Mouse (Mus musculus): Measurements from ENCODE around the gene Gm20547. TPM values are rescaled to one million over a fixed set of nuclear protein-coding genes. Genes with fewer than 3 reads are reported as not detected.
"Not testable (repeated sequence)": the region's sequence is repeated elsewhere in the genome, so short reads cannot be mapped to it uniquely, and the experiment has no call there.

Gene Gm20547
- polyA plus RNA-seq, 1 experiment = 0.03 TPM

- H3K4me3 ChIP-seq (ENCODE audit: control insufficient read depth, insufficient read depth, low read length) = no peak overlapping the region
- peaks cover 48% of the 10 kb centered on the region for H3K36me3 ChIP-seq (ENCODE audit: control insufficient read depth, insufficient read depth, low read length)
- 0 out of 2 replicates have a peak, but pooled peaks cover 2% of the 10 kb centered on the region for H3K4me1 ChIP-seq (replicated peaks; ENCODE audit: control insufficient read depth, insufficient read depth, low read length)
- no peak for DNase-seq
- H3K27ac ChIP-seq (ENCODE audit: control insufficient read depth, insufficient read depth, low read length) = no peak overlapping the region
- no peaks in the 10 kb centered on the region for H3K27me3 ChIP-seq (ENCODE audit: control insufficient read depth, insufficient read depth, low read length)
- 94% methylated on average over 9 of the region's 9 CpGs for WGBS
- no peak for TF ChIP-seq CTCF (IDR thresholded peaks at IDR 0.05; ENCODE audit: borderline replicate concordance, control insufficient read depth, extremely low read depth, insufficient read depth, low read length, poor library complexity)
- no peak for TF ChIP-seq POLR2A (IDR thresholded peaks at IDR 0.05; ENCODE audit: control insufficient read depth, extremely low read depth, insufficient read depth, low read length, poor library complexity)
Measured at GRCm38 (mm10) chr17:34902895-34903294, 21.1 kb upstream of the Gm20547 start.

- DNase-seq; H3K27ac ChIP-seq (ENCODE audit: control insufficient read depth, insufficient read depth, low read length); H3K4me1 ChIP-seq (replicated peaks; ENCODE audit: control insufficient read depth, insufficient read depth, low read length); H3K27me3 ChIP-seq (ENCODE audit: control insufficient read depth, insufficient read depth, low read length); H3K4me3 ChIP-seq (ENCODE audit: control insufficient read depth, insufficient read depth, low read length): not testable (repeated sequence)
- H3K36me3 ChIP-seq (ENCODE audit: control insufficient read depth, insufficient read depth, low read length) = peaks cover 38% of the 10 kb centered on the region
- WGBS = 94% methylated on average over 9 of the region's 10 CpGs
Measured at GRCm38 (mm10) chr17:34901948-34902347, 20.1 kb upstream of the Gm20547 start.

GRCm38 (mm10) chr17:34900826-34901225 lies 19.0 kb upstream of the Gm20547 start:
- not testable (repeated sequence) for H3K27me3 ChIP-seq (ENCODE audit: control insufficient read depth, insufficient read depth, low read length); H3K27ac ChIP-seq (ENCODE audit: control insufficient read depth, insufficient read depth, low read length); DNase-seq; H3K4me3 ChIP-seq (ENCODE audit: control insufficient read depth, insufficient read depth, low read length)
- H3K4me1 ChIP-seq (replicated peaks; ENCODE audit: control insufficient read depth, insufficient read depth, low read length) = peaks cover 10% of the 10 kb centered on the region
- H3K36me3 ChIP-seq (ENCODE audit: control insufficient read depth, insufficient read depth, low read length) = peaks cover 27% of the 10 kb centered on the region

GRCm38 (mm10) chr17:34899890-34900243 lies 18.0 kb upstream of the Gm20547 start:
- no peak for DNase-seq
- Histone ChIP-seq H3K4me1 (replicated peaks; ENCODE audit: control insufficient read depth, insufficient read depth, low read length) (peaks cover 18% of the 10 kb centered on the region), H3K27ac (ENCODE audit: control insufficient read depth, insufficient read depth, low read length) (peak overlapping the region; percentile 72), H3K36me3 (ENCODE audit: control insufficient read depth, insufficient read depth, low read length) (peaks cover 18% of the 10 kb centered on the region), H3K4me3 (ENCODE audit: control insufficient read depth, insufficient read depth, low read length) (peak overlapping the region; percentile 97), H3K27me3 (ENCODE audit: control insufficient read depth, insufficient read depth, low read length) (no peaks in the 10 kb centered on the region)
- 3% methylated on average over 5 of the region's 5 CpGs for WGBS
- TF ChIP-seq CTCF (IDR thresholded peaks at IDR 0.05; ENCODE audit: borderline replicate concordance, control insufficient read depth, extremely low read depth, insufficient read depth, low read length, poor library complexity) (no peak), POLR2A (IDR thresholded peaks at IDR 0.05; ENCODE audit: control insufficient read depth, extremely low read depth, insufficient read depth, low read length, poor library complexity) (no peak)

- Histone ChIP-seq H3K4me3 (ENCODE audit: control insufficient read depth, insufficient read depth, low read length) (peak overlapping the region; percentile 97), H3K27ac (ENCODE audit: control insufficient read depth, insufficient read depth, low read length) (peak overlapping the region; percentile 72), H3K27me3 (ENCODE audit: control insufficient read depth, insufficient read depth, low read length) (no peaks in the 10 kb centered on the region), H3K4me1 (replicated peaks; ENCODE audit: control insufficient read depth, insufficient read depth, low read length) (peaks cover 19% of the 10 kb centered on the region), H3K36me3 (ENCODE audit: control insufficient read depth, insufficient read depth, low read length) (peaks cover 14% of the 10 kb centered on the region; the same call in 1 of the 2 replicates)
- 0 out of 2 replicates have a peak, but pooled peaks have one; percentile 36 for TF ChIP-seq POLR2A (IDR thresholded peaks at IDR 0.05; ENCODE audit: control insufficient read depth, extremely low read depth, insufficient read depth, low read length, poor library complexity)
- TF ChIP-seq CTCF (IDR thresholded peaks at IDR 0.05; ENCODE audit: borderline replicate concordance, control insufficient read depth, extremely low read depth, insufficient read depth, low read length, poor library complexity) = no peak
- WGBS = under 1% methylated on average over 43 of the region's 45 CpGs
- DNase-seq = peak; percentile 57
Measured at GRCm38 (mm10) chr17:34899053-34899889, 17.4 kb upstream of the Gm20547 start.

- Histone ChIP-seq H3K27ac (ENCODE audit: control insufficient read depth, insufficient read depth, low read length) (peak overlapping the region; percentile 27; the same call in 1 of the 2 replicates), H3K4me1 (replicated peaks; ENCODE audit: control insufficient read depth, insufficient read depth, low read length) (peaks cover 23% of the 10 kb centered on the region), H3K36me3 (ENCODE audit: control insufficient read depth, insufficient read depth, low read length) (peaks cover 14% of the 10 kb centered on the region; the same call in 1 of the 2 replicates), H3K27me3 (ENCODE audit: control insufficient read depth, insufficient read depth, low read length) (no peaks in the 10 kb centered on the region), H3K4me3 (ENCODE audit: control insufficient read depth, insufficient read depth, low read length) (peak overlapping the region; percentile 97)
- DNase-seq = no peak
- TF ChIP-seq POLR2A (IDR thresholded peaks at IDR 0.05; ENCODE audit: control insufficient read depth, extremely low read depth, insufficient read depth, low read length, poor library complexity) (no peak), CTCF (IDR thresholded peaks at IDR 0.05; ENCODE audit: borderline replicate concordance, control insufficient read depth, extremely low read depth, insufficient read depth, low read length, poor library complexity) (no peak)
- 1% methylated on average over 38 of the region's 47 CpGs for WGBS
Measured at GRCm38 (mm10) chr17:34898706-34899052, 16.8 kb upstream of the Gm20547 start.

- Histone ChIP-seq H3K4me3 (ENCODE audit: control insufficient read depth, insufficient read depth, low read length) (peak within 1 kb of the TSS; percentile 97), H3K4me1 (replicated peaks; ENCODE audit: control insufficient read depth, insufficient read depth, low read length) (peaks cover 23% of the 10 kb centered on the region), H3K36me3 (ENCODE audit: control insufficient read depth, insufficient read depth, low read length) (peaks cover 9% of the 10 kb centered on the region; the same call in 1 of the 2 replicates), H3K27ac (ENCODE audit: control insufficient read depth, insufficient read depth, low read length) (peak within 1 kb of the TSS; percentile 72), H3K27me3 (ENCODE audit: control insufficient read depth, insufficient read depth, low read length) (no peaks in the 10 kb centered on the region)
- WGBS = under 1% methylated on average over 30 of the region's 44 CpGs
- DNase-seq = peak; percentile 81
- TF ChIP-seq CTCF (IDR thresholded peaks at IDR 0.05; ENCODE audit: borderline replicate concordance, control insufficient read depth, extremely low read depth, insufficient read depth, low read length, poor library complexity) = 0 out of 2 replicates have a peak, but pooled peaks have one; percentile 17
- TF ChIP-seq POLR2A (IDR thresholded peaks at IDR 0.05; ENCODE audit: control insufficient read depth, extremely low read depth, insufficient read depth, low read length, poor library complexity) = peak; percentile 42; the same call in 1 of the 2 replicates
Measured at GRCm38 (mm10) chr17:34898160-34898586, 16.3 kb upstream of the Gm20547 start, which contains the start of the genes C2 and Ehmt2. Gene C2, minus strand, starts transcription at chr17:34898265. Gene Ehmt2, plus strand, starts transcription at chr17:34898469.
